Mouse (Mus musculus) liver, embryonic 14.5 days (tissue): ENCODE measurements around the gene Olfr1389. TPM values are rescaled to one million over a fixed set of nuclear protein-coding genes. Genes with fewer than 3 reads are reported as not detected.
"Not testable (repeated sequence)": the region's sequence is repeated elsewhere in the genome, so short reads cannot be mapped to it uniquely, and the experiment has no call there.

Experiments used
- ATAC-seq: fragments of 200-750 bp; cut with Nextera tagmentation; 2 replicates; pipeline ENCODE4 v1.8.0; 2017; ENCODE audit warnings: moderate number of reproducible peaks, mild to moderate bottlenecking, moderate library complexity; ENCODE audit not compliant: insufficient read depth
- DNase-seq, 3 experiments: peaks; one replicate each; pipeline ENCODE4 v3.0.0-alpha.2; 2012 to 2013; ENCODE audit warnings: low read depth in 3 of 3, low spot score in 3 of 3
- H3K27ac ChIP-seq: fragments of 300-500 bp; sonication (generic); 2 replicates; pipeline ENCODE4 v1.5.1; 2014; ENCODE audit warnings: moderate library complexity, mild to moderate bottlenecking, control low read depth, inconsistent platforms
- H3K27me3 ChIP-seq: fragments of 300-500 bp; sonication (generic); 2 replicates; pipeline ENCODE4 v1.6.1; 2014; ENCODE audit warnings: mild to moderate bottlenecking, low read length, moderate library complexity; ENCODE audit not compliant: control insufficient read depth, insufficient read depth
- H3K36me3 ChIP-seq: fragments of 300-500 bp; sonication (generic); replicated peaks from 2 replicates; pipeline ENCODE4 v1.6.1; 2014; ENCODE audit warnings: low read depth; ENCODE audit not compliant: control insufficient read depth, insufficient read depth
- H3K4me1 ChIP-seq, 2 experiments: fragments of 200-500 bp in 1 of 2; fragments of 300-500 bp in 1 of 2; sonication (generic) in 1 of 2; replicated peaks; 2 replicates each; pipeline ENCODE4 v1.6.1; 2012 to 2014; ENCODE audit warnings: antibody characterized with exemption in 1 of 2, inconsistent platforms in 1 of 2, low read length in 1 of 2; ENCODE audit not compliant: control insufficient read depth in 2 of 2, insufficient read depth in 2 of 2
- H3K4me2 ChIP-seq: fragments of 300-500 bp; sonication (generic); 2 replicates; pipeline ENCODE4 v1.6.1; 2014; ENCODE audit warnings: low read depth, mild to moderate bottlenecking, control low read depth, moderate library complexity
- H3K4me3 ChIP-seq, 2 experiments: fragments of 200-500 bp in 1 of 2; fragments of 300-500 bp in 1 of 2; sonication (generic) in 1 of 2; 2 replicates each; pipeline ENCODE4 v1.5.1; 2012 to 2014; ENCODE audit warnings: low read depth in 2 of 2, low read length in 2 of 2, mild to moderate bottlenecking in 2 of 2, control low read depth in 1 of 2, inconsistent platforms in 1 of 2, moderate library complexity in 1 of 2; ENCODE audit not compliant: insufficient read depth in 1 of 2
- H3K9ac ChIP-seq: fragments of 300-500 bp; sonication (generic); replicated peaks from 2 replicates; pipeline ENCODE4 v1.6.1; 2014; ENCODE audit warnings: mild to moderate bottlenecking, control low read depth, moderate library complexity
- H3K9me3 ChIP-seq: fragments of 300-500 bp; sonication (generic); 2 replicates; pipeline ENCODE4 v1.6.1; 2016; ENCODE audit warnings: low read length, mixed read lengths; ENCODE audit not compliant: control insufficient read depth
- CTCF ChIP-seq: IDR thresholded peaks from 2 replicates; pipeline ENCODE4 v1.5.1; 2016; ENCODE audit warnings: antibody characterized with exemption, low read depth, control low read depth
- EP300 ChIP-seq: IDR thresholded peaks from 2 replicates; pipeline ENCODE4 v1.6.1; 2016; ENCODE audit warnings: antibody characterized with exemption, low read depth
- whole genome bisulfite sequencing: fragments of 180-500 bp; shearing (Covaris S2); extraction: QIAGEN DNeasy Blood & Tissue Kit; methylation state at CpG from one replicate; pipeline ENCODE4 v1.1.7; 2014; ENCODE audit not compliant: insufficient replicate concordance; 5-methylcytosine and 5-hydroxymethylcytosine counted together
- polyA plus RNA-seq, 2 experiments: library from polyadenylated mRNA; depleted of rRNA in 1 of 2; stranded (reverse) in 1 of 2; unstranded in 1 of 2; fragments of >200 nt; fragmentation: Nextera tagmentation in 1 of 2; extraction: Ambion mirVana in 1 of 2; gene quantifications; 2 replicates each; pipeline versions ENCODE4 v1.2.1 to v1.2.3; 2012 to 2014

The Olfr1389 gene
- polyA plus RNA-seq (2012; rRNA removed) (not detected in 2 replicates), polyA plus RNA-seq (2014; fragmentation: Nextera tagmentation; extraction: Ambion mirVana) (not detected in 2 replicates)

DNA sequence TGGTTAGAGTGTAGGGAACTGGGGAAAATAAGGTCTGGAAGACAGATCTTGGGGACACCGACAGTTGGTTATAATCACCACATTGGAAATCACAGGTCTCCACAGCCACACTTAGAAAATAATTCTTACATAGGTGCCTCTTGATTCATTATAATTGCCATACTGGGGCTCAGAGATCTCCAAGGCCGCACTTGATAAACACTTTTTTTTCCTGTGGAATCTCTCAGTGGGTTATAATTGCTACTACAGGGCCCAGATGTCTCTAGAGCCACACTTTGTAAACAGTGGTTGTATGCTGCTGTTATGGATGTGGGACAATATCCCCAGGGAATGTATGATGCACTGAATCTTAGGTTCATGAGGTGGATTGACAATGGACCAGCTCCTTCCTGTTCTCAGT, at the start of gene Olfr1389:
Olfr1389 (plus strand) TSS at position 301 of the 400 bp plus-strand sequence.
- 61% methylated on average over 2 of the region's 2 CpGs for WGBS
- Histone ChIP-seq H3K4me1 (no peaks in the 10 kb centered on the region), H3K27me3 (no peaks in the 10 kb centered on the region), H3K9ac (no peak within 1 kb of the TSS), H3K4me3 (no peak within 1 kb of the TSS), H3K36me3 (no peaks in the 10 kb centered on the region), H3K4me2 (no peak within 1 kb of the TSS), H3K9me3 (no peaks in the 10 kb centered on the region), H3K27ac (no peak within 1 kb of the TSS)
- TF ChIP-seq EP300 (no peak), CTCF (no peak)
- no peak for ATAC-seq
- no peak for DNase-seq

DNA sequence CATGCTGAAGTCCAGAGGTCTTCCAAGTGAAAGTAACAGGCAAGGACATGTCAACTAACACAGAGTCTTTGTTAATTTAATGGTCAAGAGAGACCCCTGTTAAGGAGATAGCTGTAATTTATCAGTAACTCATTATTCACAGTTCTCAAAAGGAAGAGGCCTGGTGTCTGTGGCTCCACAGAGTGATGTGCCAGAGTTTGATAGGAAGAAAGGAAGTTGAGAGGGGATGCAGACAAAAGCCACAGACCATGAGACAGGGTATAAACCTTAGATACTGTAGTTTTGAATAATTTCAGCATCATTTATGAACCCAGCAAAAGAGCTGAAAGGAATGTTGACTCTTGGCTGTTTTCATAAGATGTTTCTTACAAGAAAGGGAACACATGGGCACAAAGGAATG, 39.7 kb upstream of the Olfr1389 start:
- DNase-seq: no peak
- no peaks in the 10 kb centered on the region for H3K4me1 ChIP-seq
- no peak for TF ChIP-seq CTCF
- no peak for TF ChIP-seq EP300
- no peaks in the 10 kb centered on the region for H3K9me3 ChIP-seq
- H3K4me2 ChIP-seq: no peak overlapping the region
- H3K27ac ChIP-seq: no peak overlapping the region
- no peaks in the 10 kb centered on the region for H3K27me3 ChIP-seq
- H3K9ac ChIP-seq: no peak overlapping the region
- no peak overlapping the region for H3K4me3 ChIP-seq
- ATAC-seq: no peak
- no peaks in the 10 kb centered on the region for H3K36me3 ChIP-seq

DNA sequence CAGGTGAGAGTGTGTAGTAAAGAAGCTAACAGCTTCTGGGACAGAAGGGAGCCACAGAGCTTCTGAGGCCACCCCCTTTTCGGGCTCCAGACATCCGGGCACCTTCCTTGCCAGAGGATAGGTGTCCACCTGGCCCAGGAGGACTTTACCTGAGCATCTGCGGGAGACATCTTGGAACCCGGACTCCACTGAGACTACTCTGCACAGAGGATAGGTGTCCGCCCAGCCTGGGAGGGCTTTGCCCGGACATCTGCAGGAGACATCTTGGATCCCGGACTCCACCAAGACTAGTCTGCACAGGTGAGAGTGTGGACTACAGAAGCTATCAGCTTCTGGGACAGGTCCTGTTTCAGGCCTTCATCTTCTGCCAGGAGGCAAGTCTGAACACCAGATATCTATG, 36.7 kb upstream of the Olfr1389 start:
- not testable (repeated sequence) for H3K9me3 ChIP-seq, H3K27me3 ChIP-seq, H3K4me2 ChIP-seq, ATAC-seq, H3K4me3 ChIP-seq, H3K27ac ChIP-seq, H3K36me3 ChIP-seq, H3K4me1 ChIP-seq, H3K9ac ChIP-seq, DNase-seq
- 77% methylated on average over 7 of the region's 7 CpGs for WGBS

DNA sequence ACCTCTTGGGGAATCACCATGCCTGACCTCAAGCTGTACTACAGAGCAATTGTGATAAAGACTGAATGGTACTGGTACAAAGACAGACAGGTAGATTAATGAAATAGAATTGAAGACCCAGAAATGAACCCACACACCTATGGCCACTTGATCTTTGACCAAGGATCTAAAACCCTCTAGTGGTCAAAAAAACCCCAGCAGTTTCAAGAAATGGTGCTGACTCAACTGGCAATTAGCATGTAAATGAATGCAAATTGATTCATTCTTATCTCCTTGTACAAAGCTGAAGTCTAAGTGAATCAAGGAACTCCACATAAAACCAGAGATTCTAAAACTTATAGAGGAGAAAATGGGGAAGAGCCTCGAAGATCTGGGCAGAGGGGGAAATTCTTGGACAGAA, 30.2 kb upstream of the Olfr1389 start:
- not testable (repeated sequence) for H3K4me1 ChIP-seq, H3K27ac ChIP-seq, H3K9ac ChIP-seq, H3K4me3 ChIP-seq, H3K4me2 ChIP-seq, H3K36me3 ChIP-seq, H3K9me3 ChIP-seq, ATAC-seq, DNase-seq, H3K27me3 ChIP-seq
- 35% methylated on average over 1 of the region's 1 CpGs for WGBS

DNA sequence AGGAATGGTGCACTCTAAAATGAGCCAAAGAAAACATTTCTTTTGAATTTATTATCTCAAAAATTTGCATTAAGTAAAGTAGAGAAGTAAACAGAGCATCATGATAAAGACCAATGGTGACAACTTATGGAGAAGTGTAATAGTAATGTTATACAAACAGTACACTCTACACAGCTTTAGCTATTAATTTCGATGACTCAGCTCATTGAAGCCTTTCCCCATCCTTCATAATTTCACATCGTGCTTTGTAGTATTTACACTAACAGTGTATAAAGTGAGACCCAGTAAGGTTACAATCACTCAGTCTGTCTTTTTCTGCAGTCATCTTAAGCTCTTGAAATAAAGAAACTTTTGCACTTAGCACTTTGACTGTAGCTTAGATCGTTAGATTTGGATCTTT, 16.1 kb upstream of the Olfr1389 start:
- DNase-seq: no peak
- no peak overlapping the region for H3K4me3 ChIP-seq
- no peaks in the 10 kb centered on the region for H3K36me3 ChIP-seq
- H3K27ac ChIP-seq: no peak overlapping the region
- no peaks in the 10 kb centered on the region for H3K27me3 ChIP-seq
- no peak overlapping the region for H3K4me2 ChIP-seq
- no peak for ATAC-seq
- H3K9ac ChIP-seq: no peak overlapping the region
- no peaks in the 10 kb centered on the region for H3K9me3 ChIP-seq
- H3K4me1 ChIP-seq: no peaks in the 10 kb centered on the region
- TF ChIP-seq EP300: no peak
- TF ChIP-seq CTCF: no peak
- WGBS: 50% methylated on average over 3 of the region's 3 CpGs

DNA sequence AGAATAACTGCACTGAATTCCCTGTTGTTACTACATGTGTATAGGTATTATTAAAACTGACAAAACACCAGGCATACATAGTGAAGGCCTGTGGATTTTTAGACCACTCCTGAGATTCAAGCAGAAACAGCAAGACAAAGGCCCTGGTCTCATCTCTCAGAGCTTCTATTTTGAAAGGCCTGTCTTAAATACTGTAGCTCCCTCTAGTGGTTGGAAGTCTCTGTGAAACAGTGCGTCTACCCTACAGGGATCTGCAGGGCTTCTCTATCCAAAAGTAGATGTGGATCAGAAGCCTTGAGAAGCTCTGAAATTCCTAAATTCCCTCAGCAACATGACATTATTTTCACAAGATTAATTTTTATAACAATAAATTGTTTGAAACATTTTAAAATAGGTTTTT, 12.3 kb upstream of the Olfr1389 start:
- no peaks in the 10 kb centered on the region for H3K4me1 ChIP-seq
- H3K4me2 ChIP-seq: no peak overlapping the region
- no peak for ATAC-seq
- DNase-seq: peak; percentile 9 to 23 (median 12)
- no peaks in the 10 kb centered on the region for H3K36me3 ChIP-seq
- H3K9me3 ChIP-seq: no peaks in the 10 kb centered on the region
- no peaks in the 10 kb centered on the region for H3K27me3 ChIP-seq
- H3K9ac ChIP-seq: no peak overlapping the region
- no peak overlapping the region for H3K27ac ChIP-seq
- no peak overlapping the region for H3K4me3 ChIP-seq
- WGBS: 10% methylated on average over 1 of the region's 1 CpGs
- TF ChIP-seq EP300 (no peak), CTCF (peak; percentile 46; the same call in 1 of the 2 replicates)
